Mouse (Mus musculus) spleen, adult 2 months (tissue): Measurements from ENCODE around the gene Sf3b3.

ENCODE experiments used
- CTCF ChIP-seq: fragments of 200-500 bp; IDR thresholded peaks from 2 replicates; pipeline ENCODE4 v1.5.1; 2011; ENCODE audit warnings: mild to moderate bottlenecking, inconsistent platforms; ENCODE audit not compliant: insufficient read depth, insufficient read length, insufficient replicate concordance; ENCODE audit errors: extremely low read depth
- POLR2A ChIP-seq: fragments of 200-500 bp; IDR thresholded peaks from 2 replicates; pipeline ENCODE4 v1.6.1; 2011; ENCODE audit warnings: low read depth, low read length, inconsistent platforms

GRCm38 (mm10) chr8:110791164-110791563 is 55.4 kb downstream of the Sf3b3 start:
- TF ChIP-seq POLR2A (no peak), CTCF (no peak)
